Mouse (Mus musculus) ES-E14 (cell line): ENCODE measurements around the gene Zfp366.
"Not testable (repeated sequence)": the region's sequence is repeated elsewhere in the genome, so short reads cannot be mapped to it uniquely, and the experiment has no call there.

Experiments
- CHD2 ChIP-seq: IDR thresholded peaks from 2 replicates; pipeline ENCODE4 v1.6.1; 2014; ENCODE audit warnings: mild to moderate bottlenecking, low read depth, low read length, inconsistent platforms
- HCFC1 ChIP-seq: IDR thresholded peaks from 2 replicates; pipeline ENCODE4 v1.6.1; 2012; ENCODE audit warnings: low read length, inconsistent platforms, borderline replicate concordance; ENCODE audit not compliant: insufficient read depth
- ZC3H11A ChIP-seq: IDR thresholded peaks from 2 replicates; pipeline ENCODE4 v1.6.1; 2012; ENCODE audit warnings: low read depth, mild to moderate bottlenecking, inconsistent platforms, low read length, borderline replicate concordance
- ZNF384 ChIP-seq: IDR thresholded peaks from 2 replicates; pipeline ENCODE4 v1.6.1; 2012; ENCODE audit warnings: low read depth, low read length, inconsistent platforms

DNA sequence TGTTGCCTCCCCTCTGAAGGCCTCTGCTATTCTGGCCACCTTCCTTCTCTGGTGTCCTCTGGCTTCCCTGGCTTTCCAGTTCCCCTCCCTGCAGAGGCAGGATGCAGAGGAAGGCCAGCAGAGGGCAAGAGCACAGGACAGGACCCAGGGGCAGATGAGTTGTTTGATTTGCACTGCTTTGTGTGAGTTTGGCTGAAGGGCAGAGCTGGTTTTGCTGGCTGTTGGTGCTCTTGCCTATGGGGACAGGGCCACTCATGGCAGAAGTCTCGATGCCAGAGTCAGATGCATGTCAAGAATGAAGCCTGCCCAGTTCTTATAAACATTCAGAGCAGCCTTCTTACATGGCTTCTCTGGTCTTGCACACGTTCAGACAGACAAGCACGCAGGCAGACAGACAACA, 1.8 kb upstream of the Zfp366 start:
- not testable (repeated sequence) for TF ChIP-seq HCFC1, ZC3H11A, CHD2, ZNF384
